In genomic region chr11:66526046-66526980, GRCm38 (mm10) we compare ENCODE assay signal across 8 mouse cellular contexts. TPM values are rescaled to one million over a fixed set of nuclear protein-coding genes. Genes with fewer than 3 reads are reported as not detected.
DNase-seq lines count a peak whose midpoint lies in the region; ATAC-seq and TF ChIP-seq lines count a peak whose summit lies in the region.

No protein-coding gene starts in this region.

- H3K36me3 ChIP-seq in G1E (replicated peaks): no peaks in the 10 kb centered on the region
- no peaks in the 10 kb centered on the region for H3K36me3 ChIP-seq in forebrain, embryonic 10.5 days (replicated peaks)
- H3K36me3 ChIP-seq in hindbrain, postnatal 0 days (ENCODE audit: insufficient read depth, low read length): no peaks in the 10 kb centered on the region
- no peaks in the 10 kb centered on the region for H3K36me3 ChIP-seq in limb, embryonic 14.5 days (ENCODE audit: control insufficient read depth, insufficient read depth, low read length)
- no peaks in the 10 kb centered on the region for H3K36me3 ChIP-seq in neural tube, embryonic 14.5 days (ENCODE audit: control insufficient read depth, insufficient read depth, low read length)

- no peaks in the 10 kb centered on the region for H3K27me3 ChIP-seq in G1E (ENCODE audit: insufficient read depth, low read length)
- peaks cover 86% of the 10 kb centered on the region for H3K27me3 ChIP-seq in forebrain, embryonic 10.5 days (ENCODE audit: poor library complexity, severe bottlenecking)
- peaks cover 16% of the 10 kb centered on the region for H3K27me3 ChIP-seq in hindbrain, postnatal 0 days (ENCODE audit: insufficient read depth, low read length)
- peaks cover 72% of the 10 kb centered on the region for H3K27me3 ChIP-seq in limb, embryonic 14.5 days (ENCODE audit: control insufficient read depth, insufficient read depth, low read length)
- peaks cover 7% of the 10 kb centered on the region; the same call in 1 of the 2 replicates for H3K27me3 ChIP-seq in neural tube, embryonic 14.5 days (ENCODE audit: control insufficient read depth, insufficient read depth, low read length)

- no peak for TF ChIP-seq CTCF in G1E (IDR thresholded peaks at IDR 0.05; ENCODE audit: low read depth, low read length)
- TF ChIP-seq CTCF in hindbrain, postnatal 0 days (IDR thresholded peaks at IDR 0.05; ENCODE audit: low read depth): no peak

- H3K9me3 ChIP-seq in G1E (replicated peaks): peaks cover 66% of the 10 kb centered on the region
- H3K9me3 ChIP-seq in forebrain, embryonic 10.5 days: no peaks in the 10 kb centered on the region
- no peaks in the 10 kb centered on the region for H3K9me3 ChIP-seq in hindbrain, postnatal 0 days (ENCODE audit: low read length)
- no peaks in the 10 kb centered on the region for H3K9me3 ChIP-seq in limb, embryonic 14.5 days (ENCODE audit: control insufficient read depth, low read length)
- no peaks in the 10 kb centered on the region for H3K9me3 ChIP-seq in neural tube, embryonic 14.5 days (ENCODE audit: control insufficient read depth, low read length)

- H3K4me1 ChIP-seq in G1E (ENCODE audit: insufficient read depth, low read depth, low read length): no peaks in the 10 kb centered on the region
- H3K4me1 ChIP-seq in forebrain, embryonic 10.5 days: peaks cover 30% of the 10 kb centered on the region
- H3K4me1 ChIP-seq in hindbrain, postnatal 0 days (ENCODE audit: insufficient read depth, low read length): no peaks in the 10 kb centered on the region
- no peaks in the 10 kb centered on the region for H3K4me1 ChIP-seq in limb, embryonic 14.5 days (ENCODE audit: control insufficient read depth, insufficient read depth, low read length)
- H3K4me1 ChIP-seq in neural tube, embryonic 14.5 days (ENCODE audit: control insufficient read depth, insufficient read depth, low read length): peaks cover 8% of the 10 kb centered on the region

- H3K9ac ChIP-seq in hindbrain, postnatal 0 days (replicated peaks; ENCODE audit: low read length): peak overlapping the region; percentile 68
- peak overlapping the region; percentile 43 for H3K9ac ChIP-seq in limb, embryonic 14.5 days (ENCODE audit: low read depth, low read length, severe bottlenecking)
- peak overlapping the region; percentile 74 for H3K9ac ChIP-seq in neural tube, embryonic 14.5 days (replicated peaks; ENCODE audit: low read depth, low read length)

- DNase-seq in gastrocnemius, postnatal 10 days: peak; percentile 26
- no peak for DNase-seq in gastrocnemius, postnatal 25 days
- peak; percentile 3 for DNase-seq in G1E (ENCODE audit: low spot score)
- DNase-seq in forebrain, embryonic 10.5 days (ENCODE audit: extremely low spot score, low spot score): peak; percentile 55
- peak; percentile 51 for DNase-seq in hindbrain, postnatal 0 days (ENCODE audit: low spot score)
- DNase-seq in limb, embryonic 14.5 days (ENCODE audit: low spot score): no peak
- DNase-seq in spleen, postnatal 36 days (ENCODE audit: low spot score in 2 of 2): no peak

- TF ChIP-seq POLR2A in limb, embryonic 14.5 days (IDR thresholded peaks at IDR 0.05; ENCODE audit: borderline replicate concordance, extremely low read depth, insufficient read depth, insufficient read length): no peak

- WGBS in forebrain, embryonic 10.5 days: under 1% methylated on average over 108 of the region's 126 CpGs
- WGBS in hindbrain, postnatal 0 days: 1% methylated on average over 81 of the region's 126 CpGs
- under 1% methylated on average over 67 of the region's 126 CpGs for WGBS in limb, embryonic 14.5 days
- under 1% methylated on average over 57 of the region's 126 CpGs for WGBS in neural tube, embryonic 14.5 days

- H3K4me3 ChIP-seq in G1E (ENCODE audit: low read depth, low read length): peak overlapping the region; percentile 20; the same call in 1 of the 2 replicates
- peak overlapping the region; percentile 67 for H3K4me3 ChIP-seq in forebrain, embryonic 10.5 days
- H3K4me3 ChIP-seq in hindbrain, postnatal 0 days (ENCODE audit: low read length): peak overlapping the region; percentile 67
- peak overlapping the region; percentile 56 for H3K4me3 ChIP-seq in limb, embryonic 14.5 days (replicated peaks; ENCODE audit: low read length)
- peak overlapping the region; percentile 66 for H3K4me3 ChIP-seq in neural tube, embryonic 14.5 days (ENCODE audit: low read depth, low read length)

- H3K4me2 ChIP-seq in hindbrain, postnatal 0 days (ENCODE audit: low read depth, low read length): peak overlapping the region; percentile 86
- peak overlapping the region; percentile 93 for H3K4me2 ChIP-seq in limb, embryonic 14.5 days (replicated peaks; ENCODE audit: low read depth, low read length, severe bottlenecking)
- H3K4me2 ChIP-seq in neural tube, embryonic 14.5 days (ENCODE audit: low read depth, low read length): peak overlapping the region; percentile 80

- ATAC-seq in G1E (ENCODE audit: extremely low read depth, insufficient number of reproducible peaks, low FRiP score, poor library complexity, severe bottlenecking): no peak
- peak; percentile 83 for ATAC-seq in hindbrain, postnatal 0 days
- ATAC-seq in limb, embryonic 14.5 days (ENCODE audit: low FRiP score, low read depth): no peak; the same call in 1 of the 2 replicates
- peak; percentile 88 for ATAC-seq in neural tube, embryonic 14.5 days (ENCODE audit: low read depth)

- H3K27ac ChIP-seq in forebrain, embryonic 10.5 days: peak overlapping the region; percentile 80
- peak overlapping the region; percentile 60; the same call in 1 of the 2 replicates for H3K27ac ChIP-seq in hindbrain, postnatal 0 days
- no peak overlapping the region for H3K27ac ChIP-seq in limb, embryonic 14.5 days (replicated peaks; ENCODE audit: low read depth, low read length)
- peak overlapping the region; percentile 69 for H3K27ac ChIP-seq in neural tube, embryonic 14.5 days (ENCODE audit: low read depth, low read length)

RNA-seq across cellular contexts. Expression of gene Shisa6, which starts 0.5 kb away (rescaled TPM):
- total RNA-seq in gastrocnemius, postnatal 10 days (2021): under 1 TPM; 0.20 to 0.26 TPM
- total RNA-seq in gastrocnemius, postnatal 25 days (2021): under 1 TPM; 0.13 to 0.95 TPM
- total RNA-seq in G1E (2014; fragmentation: Nextera tagmentation): not detected in 2 replicates
- total RNA-seq in G1E (2017): 0.06 and 0.11 TPM in 2 replicates
- not detected in 2 replicates for polyA plus RNA-seq in G1E (2012)
- 0.07 and 0.09 TPM in 2 replicates for polyA plus RNA-seq in forebrain, embryonic 10.5 days (2016; fragmentation: Nextera tagmentation; extraction: Ambion mirVana)
- 12.6 and 17.8 TPM in 2 replicates for total RNA-seq in hindbrain, postnatal 0 days (2014; rRNA removed)
- 3.7 and 4.4 TPM in 2 replicates for polyA plus RNA-seq in hindbrain, postnatal 0 days (2015; fragmentation: Nextera tagmentation; extraction: Ambion mirVana)
- polyA plus RNA-seq in limb, embryonic 14.5 days (2012; rRNA removed): 1.1 TPM in 2 replicates
- 0.59 and 0.62 TPM in 2 replicates for polyA plus RNA-seq in limb, embryonic 14.5 days (2014; fragmentation: Nextera tagmentation; extraction: Ambion mirVana)
- 11.6 and 12.4 TPM in 2 replicates for polyA plus RNA-seq in neural tube, embryonic 14.5 days (2014; fragmentation: Nextera tagmentation; extraction: Ambion mirVana)

Comparison
In these comparisons a context has a peak if more than half of its experiments do, and no peak if none do; other contexts are left out.
1. DNase-seq: peak in gastrocnemius, postnatal 10 days (single experiment), G1E (single experiment), forebrain, embryonic 10.5 days (single experiment) and hindbrain, postnatal 0 days (single experiment); none in gastrocnemius, postnatal 25 days (single experiment), limb, embryonic 14.5 days (single experiment) and spleen, postnatal 36 days (0 of 2).
2. ATAC-seq: peak in hindbrain, postnatal 0 days (single experiment) and neural tube, embryonic 14.5 days (single experiment); none in G1E (single experiment) and limb, embryonic 14.5 days (single experiment).
3. Peak in every context shown above with its lines, with median percentiles within 50 percentile points of each other: H3K4me3 ChIP-seq, H3K4me2 ChIP-seq and H3K9ac ChIP-seq.